Mouse (Mus musculus): ENCODE results near the gene Ddx43.

The Ddx43 gene

GRCm38 (mm10) chr9:78442579-78443392 is 47.2 kb downstream of the Ddx43 start, which contains the start of gene Cgas:
Cgas (minus strand) TSS chr9:78443237.
- peak; percentile 72 to 76 for DNase-seq

GRCm38 (mm10) chr9:78447606-78447972 is 52.0 kb downstream of the Ddx43 start:
- no peak for DNase-seq

GRCm38 (mm10) chr9:78447973-78448873 is 52.6 kb downstream of the Ddx43 start, which contains the start of the genes Mto1 and Gm17324:
Mto1 (plus strand) TSS chr9:78448208.
Gm17324 (minus strand) TSS chr9:78448786.
- DNase-seq, result peak; percentile 88 to 93

- peak in 1 of 2 experiments; percentile 18 for DNase-seq
Observed at GRCm38 (mm10) chr9:78450404-78450803, 54.8 kb downstream of the Ddx43 start.

GRCm38 (mm10) chr9:78451382-78451781 is 55.8 kb downstream of the Ddx43 start:
- peak in 1 of 2 experiments; percentile 25 for DNase-seq

- no peak for DNase-seq
Observed at GRCm38 (mm10) chr9:78457026-78457425, 61.4 kb downstream of the Ddx43 start.

GRCm38 (mm10) chr9:78463337-78463736 is 67.8 kb downstream of the Ddx43 start:
- DNase-seq, result no peak

- DNase-seq, result no peak
Observed at GRCm38 (mm10) chr9:78465725-78466124, 70.1 kb downstream of the Ddx43 start.

Measured in kidney, postnatal 36 days (tissue).